Mouse (Mus musculus) c-Kit-positive CD71-negative TER-119-negative erythroid progenitor cells, embryonic 14.5 days (primary cell): ENCODE measurements around the gene Atg16l1.

ENCODE experiments used
- DNase-seq: peaks from one replicate; pipeline ENCODE4 v3.0.0-alpha.2; 2013; ENCODE audit warnings: low read depth

Gene Atg16l1

DNA sequence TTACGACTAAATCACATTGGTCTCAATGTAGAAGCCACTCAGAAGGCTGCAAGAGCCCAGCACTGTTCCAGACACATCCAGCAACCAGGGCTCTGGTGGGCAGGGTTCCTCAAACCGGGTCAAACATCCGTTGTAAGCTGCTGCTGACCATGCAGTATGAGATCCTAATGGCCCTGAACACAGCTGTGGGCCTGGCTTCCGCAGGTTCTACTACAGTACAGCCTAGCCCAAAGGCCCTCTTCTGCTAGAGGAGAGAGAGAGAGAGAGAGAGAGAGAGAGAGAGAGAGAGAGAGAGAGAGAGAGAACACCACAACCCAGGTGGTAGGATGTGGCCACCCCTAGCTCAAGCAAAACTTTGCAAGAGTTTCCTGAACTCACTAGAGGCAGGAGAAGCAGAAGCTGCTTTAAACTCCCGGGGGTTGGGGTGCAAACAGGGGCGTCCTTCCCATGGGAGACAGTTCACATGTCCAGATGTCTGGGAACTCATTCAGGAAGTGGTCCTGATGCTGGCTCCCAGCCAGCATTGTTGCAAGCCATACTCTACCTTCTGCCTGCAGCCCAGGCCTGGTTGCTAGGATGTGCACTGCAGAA is 74.0 kb downstream of the Atg16l1 start:
- DNase-seq: no peak

DNA sequence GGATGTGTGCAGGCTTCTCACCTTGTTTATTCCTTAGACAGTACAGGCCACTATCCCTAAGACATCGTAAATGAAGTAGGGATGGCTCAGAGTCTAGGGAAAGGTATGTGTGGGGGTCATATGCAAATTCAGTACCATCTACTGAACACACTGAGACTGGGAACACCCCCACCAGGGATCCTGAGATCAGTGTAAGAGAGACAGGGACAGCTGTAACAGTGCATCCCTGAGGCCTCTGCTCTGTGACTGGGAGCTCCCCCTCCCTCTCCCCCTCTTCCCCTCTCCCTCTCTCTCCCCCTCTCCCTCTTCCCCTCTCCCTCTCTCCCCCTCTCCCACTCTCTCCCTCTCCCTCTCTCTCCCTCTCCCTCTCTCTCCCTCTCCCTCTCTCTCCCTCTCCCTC is 80.8 kb downstream of the Atg16l1 start:
- no peak for DNase-seq

DNA sequence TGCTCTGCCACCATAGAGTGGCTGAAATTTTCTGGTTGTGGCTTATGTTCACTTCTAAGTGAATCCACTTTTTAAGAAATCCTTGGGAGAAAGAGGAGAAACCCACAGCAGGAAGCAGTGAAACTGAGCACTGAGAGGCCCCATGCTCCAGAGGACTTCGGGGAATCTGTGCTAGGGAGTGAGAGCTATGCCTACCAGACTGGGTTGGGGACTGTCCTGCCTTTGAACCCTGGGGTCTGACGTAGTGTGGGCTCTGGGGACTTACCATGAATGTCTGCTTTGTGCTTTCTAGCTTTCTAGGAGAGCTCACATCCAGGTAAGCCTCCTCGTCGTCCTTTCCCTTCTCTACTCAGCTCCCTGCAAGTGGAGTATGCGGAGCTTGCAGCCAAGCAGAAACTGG is 81.3 kb downstream of the Atg16l1 start:
- DNase-seq: no peak

DNA sequence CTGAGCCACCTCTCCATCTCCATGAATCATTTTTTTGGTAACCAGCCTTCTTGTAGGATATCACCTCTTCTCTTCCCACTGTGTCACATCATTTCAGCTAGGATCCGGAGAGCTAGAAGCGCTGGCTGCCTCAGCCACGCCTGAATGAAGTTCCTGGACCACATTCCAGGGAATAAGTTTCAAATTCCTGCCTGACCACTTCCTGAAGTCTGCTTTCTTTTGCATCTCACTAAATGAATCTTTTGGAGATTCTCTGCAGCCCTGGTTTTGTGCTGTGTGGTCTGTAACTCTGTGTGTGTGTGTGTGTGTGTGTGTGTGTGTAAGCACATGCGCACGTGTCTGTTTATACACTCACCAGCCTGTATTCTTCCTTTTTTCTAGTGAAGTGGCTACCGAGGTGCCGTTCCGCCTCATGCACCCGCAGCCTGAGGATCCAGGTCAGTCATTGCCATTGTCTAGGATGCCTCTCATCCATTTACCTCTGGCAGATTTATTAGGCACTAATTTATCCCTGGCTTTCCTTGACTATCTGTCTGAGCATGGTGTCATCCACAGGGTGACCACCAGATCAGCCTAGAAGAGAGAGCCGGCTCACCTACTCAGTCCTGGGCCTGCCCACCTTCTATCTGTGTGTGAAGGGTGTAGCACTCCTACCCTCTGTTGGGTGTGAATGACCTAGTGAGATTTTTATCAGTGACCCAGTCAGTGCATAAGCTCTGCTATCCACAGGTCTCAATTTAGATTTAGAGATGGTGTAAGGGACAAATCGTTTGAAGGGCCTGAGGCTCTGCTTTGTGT is 84.9 kb downstream of the Atg16l1 start:
- no peak for DNase-seq
